Mouse (Mus musculus): Measurements from ENCODE around the gene Sparc.

The Sparc gene

DNA sequence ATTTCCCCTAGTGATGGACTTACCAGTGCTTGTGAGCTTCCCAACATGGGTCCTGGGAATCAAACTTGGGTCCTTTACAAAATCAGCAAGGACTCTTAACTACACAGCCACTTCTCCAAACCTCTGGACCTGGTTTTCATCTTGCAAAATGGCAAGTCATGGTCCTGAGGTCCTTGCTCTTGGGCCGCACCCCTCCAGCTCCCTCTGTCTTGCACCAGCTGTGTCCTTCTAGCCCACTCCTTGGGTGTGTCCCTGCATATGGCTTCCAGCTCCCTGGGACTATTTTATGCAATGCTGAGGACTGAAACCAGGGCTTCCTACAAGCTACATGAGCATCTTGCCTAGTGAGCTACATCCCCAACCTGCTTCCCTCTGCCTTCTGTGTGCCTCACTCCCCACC, at the start of gene Sparc:
Sparc (minus strand) TSS at position 206 of the 400 bp plus-strand sequence.
- DNase-seq (ENCODE audit: low read depth in 1 of 2, low spot score in 2 of 2): no peak

GRCm38 (mm10) chr11:55471467-55471866, 48.5 kb upstream of the Sparc start:
- DNase-seq (ENCODE audit: low read depth in 1 of 2, low spot score in 2 of 2): no peak

GRCm38 (mm10) chr11:55470761-55471160, 47.8 kb upstream of the Sparc start:
- DNase-seq (ENCODE audit: low read depth in 1 of 2, low spot score in 2 of 2): no peak

GRCm38 (mm10) chr11:55469923-55470691, 47.1 kb upstream of the Sparc start:
- peak in 1 of 2 experiments; percentile 24 for DNase-seq (ENCODE audit: low read depth in 1 of 2, low spot score in 2 of 2)

DNA sequence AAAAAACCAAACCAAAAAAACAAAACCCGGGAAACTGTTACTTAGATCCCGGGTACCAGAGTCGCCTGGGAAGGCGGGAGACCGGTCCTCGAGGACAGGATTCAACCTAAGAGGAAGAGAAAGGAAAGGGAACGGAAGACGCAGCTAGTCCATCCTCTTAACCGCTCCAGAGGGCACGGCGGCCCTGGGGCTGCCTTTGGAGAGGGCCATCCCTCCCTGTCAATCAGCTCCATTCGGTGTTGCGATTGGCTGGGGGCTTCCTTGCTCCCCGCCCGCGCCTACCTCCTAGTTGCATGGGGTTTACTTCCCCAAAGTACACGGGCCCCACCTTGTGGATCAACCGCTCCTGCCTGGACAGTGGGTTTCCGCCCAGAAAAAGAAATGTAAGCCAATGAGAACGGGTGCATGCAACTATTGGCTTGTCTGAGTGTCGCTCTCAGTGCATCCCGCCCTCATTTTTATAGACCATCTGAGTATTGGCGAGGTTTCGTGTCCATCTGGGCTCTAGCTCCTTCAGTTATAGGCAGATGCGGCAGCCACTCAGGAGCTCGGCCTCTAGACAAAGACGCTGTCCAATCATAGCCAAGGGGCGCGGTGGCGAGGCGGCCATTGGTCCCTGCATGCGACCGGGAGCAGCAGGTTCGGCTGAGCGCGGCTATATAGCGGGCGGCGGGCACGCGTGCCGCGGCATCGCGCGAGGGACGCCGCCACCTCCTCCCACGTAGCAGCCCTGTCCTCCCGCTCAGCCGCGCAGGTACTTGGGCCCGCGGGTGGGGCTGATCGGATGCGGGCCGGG, 46.3 kb upstream of the Sparc start, which contains the start of gene G3bp1:
G3bp1 (plus strand) TSS at position 638 of the 796 bp plus-strand sequence.
- DNase-seq (ENCODE audit: low read depth in 1 of 2, low spot score in 2 of 2): peak; percentile 97 to 99

GRCm38 (mm10) chr11:55468611-55469047, 45.6 kb upstream of the Sparc start:
- no peak for DNase-seq (ENCODE audit: low read depth in 1 of 2, low spot score in 2 of 2)

DNA sequence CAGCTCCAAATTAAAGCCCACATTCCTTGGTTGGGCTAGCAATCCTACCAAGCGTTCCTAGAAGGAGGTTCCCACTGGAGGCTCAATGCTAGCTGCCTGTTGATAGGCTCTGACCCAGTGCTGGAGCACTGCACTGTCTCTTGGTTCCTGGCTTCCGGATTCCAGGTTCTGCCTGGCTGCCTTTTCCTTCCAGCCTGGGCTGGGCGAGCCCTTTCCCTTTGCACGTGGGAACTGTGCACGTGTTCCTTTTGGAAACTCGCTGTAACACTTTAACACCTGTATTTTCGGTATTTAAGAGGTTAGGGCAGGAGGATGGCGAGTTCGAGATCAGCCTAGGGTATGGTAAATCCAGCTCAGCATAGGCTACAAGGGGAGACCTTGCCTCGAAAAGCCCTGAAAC, 45.0 kb upstream of the Sparc start:
- DNase-seq (ENCODE audit: low read depth in 1 of 2, low spot score in 2 of 2): no peak

DNA sequence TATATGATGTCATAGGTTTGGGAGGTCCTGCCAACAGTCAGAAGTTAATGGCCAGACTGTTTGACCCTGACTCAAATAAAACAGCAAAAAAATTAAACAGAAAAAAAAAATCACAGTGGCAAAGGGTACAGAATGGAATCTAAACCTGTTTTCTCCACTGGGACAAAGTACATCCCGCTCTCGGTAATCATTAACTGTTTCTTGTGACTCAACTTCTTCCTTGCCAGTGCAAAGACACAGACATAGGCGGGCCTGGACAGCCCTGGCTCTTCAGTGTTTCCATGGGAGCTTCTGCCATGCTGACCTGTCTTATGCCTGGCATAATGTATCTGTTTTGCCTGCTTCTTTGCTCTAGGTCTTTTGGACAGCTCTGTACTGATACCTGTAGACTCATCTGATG, 42.2 kb upstream of the Sparc start:
- no peak for DNase-seq (ENCODE audit: low read depth in 1 of 2, low spot score in 2 of 2)

DNA sequence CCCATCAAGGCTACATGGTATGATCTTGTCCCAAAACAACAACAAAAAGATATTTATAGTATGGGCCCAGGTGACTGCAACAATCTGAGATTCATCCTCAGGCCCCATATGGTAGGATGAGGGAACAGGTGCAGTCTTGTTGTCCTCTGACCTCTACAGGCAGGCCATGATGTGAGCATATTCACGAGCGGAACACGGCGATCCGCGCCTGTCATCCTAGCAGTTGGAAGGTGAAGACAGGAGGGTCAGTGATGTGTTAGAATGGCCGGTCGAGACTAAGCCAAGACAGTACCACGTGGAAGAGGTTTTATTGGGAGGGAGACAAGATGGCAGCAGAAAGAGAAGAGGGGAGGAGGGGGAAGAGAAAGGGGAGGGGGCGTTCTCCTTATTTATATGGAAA, 41.7 kb upstream of the Sparc start:
- DNase-seq (ENCODE audit: low read depth in 1 of 2, low spot score in 2 of 2): no peak

DNA sequence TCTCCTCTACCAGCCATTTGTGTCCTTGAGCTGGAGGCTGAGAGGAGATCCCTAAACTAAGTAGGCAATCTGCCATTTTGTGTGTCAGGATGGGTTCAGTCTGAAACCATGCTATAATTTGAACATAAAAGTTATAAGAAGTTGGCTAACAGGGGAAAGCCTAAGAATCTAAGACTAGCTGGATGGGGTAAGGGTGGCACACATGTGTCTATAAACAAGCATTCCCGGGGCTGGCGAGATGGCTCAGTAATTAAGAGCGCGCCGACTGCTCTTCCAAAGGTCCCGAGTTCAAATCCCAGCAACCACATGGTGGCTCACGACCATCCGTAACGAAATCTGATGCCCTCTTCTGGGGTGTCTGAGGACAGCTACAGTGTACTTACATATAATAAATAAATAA, 39.2 kb upstream of the Sparc start:
- DNase-seq (ENCODE audit: low read depth in 1 of 2, low spot score in 2 of 2): no peak

GRCm38 (mm10) chr11:55461019-55461645, 38.1 kb upstream of the Sparc start, which contains the start of gene Atox1:
TSS of gene Atox1 (minus strand) at chr11:55461239.
- peak; percentile 92 to 95 for DNase-seq (ENCODE audit: low read depth in 1 of 2, low spot score in 2 of 2)

DNA sequence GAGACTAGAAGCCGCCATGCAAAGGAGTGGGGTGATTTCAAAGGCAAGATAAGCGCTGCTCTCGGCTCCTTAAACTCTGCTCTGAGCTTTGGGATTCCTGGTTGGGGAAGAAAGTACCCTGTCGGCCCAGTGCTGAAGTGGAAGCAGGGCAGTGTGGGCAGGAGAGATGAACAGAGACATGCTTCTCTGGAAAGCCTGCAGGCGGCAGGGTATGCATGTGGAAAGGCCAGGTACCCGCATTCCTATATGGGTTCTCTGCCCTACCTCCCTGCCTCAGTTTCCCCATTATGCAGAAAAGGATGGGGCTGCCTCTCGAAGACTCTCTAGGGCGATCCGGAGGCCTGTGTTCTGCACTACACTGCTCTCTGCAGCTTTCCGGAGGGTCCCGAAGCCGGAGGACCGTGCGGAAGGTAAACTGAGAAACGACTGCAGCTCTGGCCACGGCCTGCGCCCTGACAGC, 37.6 kb upstream of the Sparc start:
- no peak for DNase-seq (ENCODE audit: low read depth in 1 of 2, low spot score in 2 of 2)

DNA sequence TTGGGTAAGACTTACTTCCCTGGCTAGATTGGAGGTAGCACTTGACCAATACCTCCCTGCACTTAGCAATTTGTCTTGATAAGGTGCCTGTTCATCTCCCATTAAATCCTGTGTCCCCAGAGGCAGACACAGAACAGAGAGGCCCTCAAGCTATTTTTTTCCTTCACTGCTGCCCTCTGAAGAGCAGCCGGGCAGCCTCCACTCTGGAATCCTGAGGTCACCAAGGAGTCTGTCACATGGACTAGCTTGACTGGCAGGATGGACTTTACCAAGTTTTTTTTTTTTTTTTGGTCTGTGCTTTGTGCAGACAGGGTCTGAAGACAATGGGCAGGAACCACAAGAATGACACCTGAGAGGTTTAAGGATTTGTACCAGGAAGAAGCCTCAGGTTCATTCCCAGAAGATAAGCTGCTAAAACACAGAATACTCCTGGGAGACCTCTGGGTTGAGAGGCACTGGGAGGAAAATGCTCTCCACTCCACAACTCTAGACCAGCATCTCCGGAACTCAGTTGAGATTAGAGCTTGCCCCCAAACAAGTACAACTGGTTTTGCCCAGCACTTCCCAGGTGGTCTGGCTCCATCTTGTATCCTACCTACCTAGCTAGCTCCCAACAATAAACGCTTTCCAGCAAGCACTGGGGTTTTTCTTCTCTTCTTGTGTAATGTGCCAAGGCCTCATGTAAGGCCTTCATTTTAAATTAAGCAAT, 37.0 kb upstream of the Sparc start:
- no peak for DNase-seq (ENCODE audit: low read depth in 1 of 2, low spot score in 2 of 2)

DNA sequence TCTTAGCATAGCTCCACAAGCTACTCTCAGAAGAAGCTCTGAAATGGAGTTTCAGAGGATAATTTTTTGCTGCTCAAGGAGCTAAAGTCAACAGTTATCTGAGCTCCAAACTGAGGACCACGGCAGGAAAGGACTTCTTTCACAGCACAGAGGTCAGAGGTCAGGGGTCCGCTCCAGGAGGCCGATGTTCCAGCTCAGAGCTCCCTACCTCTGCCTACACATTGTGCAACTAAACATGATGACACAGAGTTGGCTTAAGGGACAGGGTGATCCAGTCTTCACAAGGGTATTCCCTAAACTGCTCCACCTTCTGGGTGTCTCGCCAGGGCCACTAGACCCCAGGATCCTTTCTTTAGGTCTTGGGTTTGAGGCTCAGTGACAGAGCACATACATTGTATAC, 35.5 kb upstream of the Sparc start:
- DNase-seq (ENCODE audit: low read depth in 1 of 2, low spot score in 2 of 2): no peak

DNA sequence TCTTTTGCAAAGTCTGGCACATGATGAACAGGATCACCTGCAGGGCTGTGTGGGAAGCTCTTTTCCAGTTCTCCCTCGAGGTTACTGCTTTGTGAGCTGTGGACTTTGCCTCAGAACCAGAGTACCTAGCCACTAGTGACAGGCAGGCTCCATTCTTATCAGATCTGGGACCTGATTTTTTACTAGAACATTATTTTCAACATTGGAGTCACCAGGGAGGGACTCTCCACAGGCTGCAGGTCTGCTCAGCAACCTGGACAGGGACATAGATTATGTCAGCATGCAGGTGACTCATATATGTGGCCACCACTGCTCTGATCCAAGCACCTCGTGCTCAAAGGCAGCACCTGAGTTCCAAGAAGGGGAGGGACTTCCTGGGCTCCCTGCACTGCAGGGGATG, 32.2 kb upstream of the Sparc start:
- DNase-seq (ENCODE audit: low read depth in 1 of 2, low spot score in 2 of 2): no peak

GRCm38 (mm10) chr11:55453640-55454039, 30.7 kb upstream of the Sparc start:
- peak; percentile 61 to 76 for DNase-seq (ENCODE audit: low read depth in 1 of 2, low spot score in 2 of 2)

DNA sequence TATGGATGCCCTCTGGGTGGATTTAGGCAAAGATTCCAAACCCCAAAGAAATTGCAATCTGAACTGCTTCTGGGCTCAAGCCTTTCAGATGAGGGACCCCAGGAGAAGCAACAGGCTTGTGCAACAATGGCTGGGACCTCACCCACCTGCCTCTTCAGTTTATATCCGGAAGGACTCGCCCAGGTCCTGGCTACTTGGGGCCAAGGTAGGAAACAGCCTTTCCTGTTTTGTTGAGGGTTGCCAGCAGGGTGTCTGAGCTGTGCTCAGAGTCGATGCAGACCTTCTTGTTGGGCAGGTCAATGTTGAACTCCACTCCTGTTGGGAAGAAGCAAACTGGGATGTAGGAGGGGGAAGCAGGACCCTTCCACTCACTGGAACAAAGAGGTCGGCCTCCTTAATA, 27.3 kb upstream of the Sparc start:
- DNase-seq (ENCODE audit: low read depth in 1 of 2, low spot score in 2 of 2): no peak

GRCm38 (mm10) chr11:55449531-55449930, 26.5 kb upstream of the Sparc start:
- DNase-seq (ENCODE audit: low read depth in 1 of 2, low spot score in 2 of 2): no peak

GRCm38 (mm10) chr11:55446579-55446978, 23.6 kb upstream of the Sparc start:
- peak in 1 of 2 experiments; percentile 62 for DNase-seq (ENCODE audit: low read depth in 1 of 2, low spot score in 2 of 2)

- no peak for DNase-seq (ENCODE audit: low read depth in 1 of 2, low spot score in 2 of 2)
Measured at GRCm38 (mm10) chr11:55444772-55445171, 21.8 kb upstream of the Sparc start.

DNA sequence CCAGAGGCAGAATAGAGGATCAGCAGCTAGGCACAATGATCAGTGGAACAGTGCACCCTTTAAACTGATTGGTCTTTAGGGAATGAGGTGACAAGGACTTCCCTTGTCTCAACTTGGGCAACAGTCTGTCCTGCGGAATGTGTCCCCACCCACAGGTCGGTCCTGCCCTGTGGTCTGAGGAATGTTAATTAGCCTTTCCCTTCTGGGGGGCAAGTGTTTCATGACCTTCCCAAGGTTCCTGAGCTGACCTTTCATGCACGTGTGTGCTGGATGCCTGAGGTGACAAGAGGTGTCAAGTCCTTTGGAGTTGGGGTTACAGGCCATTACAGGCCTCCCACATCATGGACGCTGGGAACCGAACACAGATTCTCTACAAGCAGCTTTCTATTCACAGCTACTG, 16.7 kb upstream of the Sparc start:
- DNase-seq (ENCODE audit: low read depth in 1 of 2, low spot score in 2 of 2): no peak

All from monocyte, adult 2 months (primary cell).